Mouse (Mus musculus) gastrocnemius, postnatal 36 days (tissue): Measurements from ENCODE around the gene Il31ra. TPM values are rescaled to one million over a fixed set of nuclear protein-coding genes. Genes with fewer than 3 reads are reported as not detected.

Experiments
- DNase-seq, 2 experiments: peaks; one replicate each; pipeline ENCODE4 v3.0.0; 2022
- intact Hi-C: fragments of 180-260 bp; cut with DNase I; formaldehyde crosslinking; loops from one replicate; pipeline ENCODE4 v1.15.1; 2025
- total RNA-seq, 2 experiments: library from RNA; stranded (reverse); gene quantifications; 2 replicates each; pipeline ENCODE4 v1.2.3; 2021

The Il31ra gene
- total RNA-seq, 2 experiments from 2014 or later: not detected

- intact Hi-C loops: loop anchor here (5.0 kb wide), 1 partner anchor 35 kb away; no protein-coding TSS in a partner anchor
- DNase-seq: no peak
These were observed 121.6 kb downstream of the Il31ra start for GRCm38 (mm10) chr13:112472401-112473023.

DNA sequence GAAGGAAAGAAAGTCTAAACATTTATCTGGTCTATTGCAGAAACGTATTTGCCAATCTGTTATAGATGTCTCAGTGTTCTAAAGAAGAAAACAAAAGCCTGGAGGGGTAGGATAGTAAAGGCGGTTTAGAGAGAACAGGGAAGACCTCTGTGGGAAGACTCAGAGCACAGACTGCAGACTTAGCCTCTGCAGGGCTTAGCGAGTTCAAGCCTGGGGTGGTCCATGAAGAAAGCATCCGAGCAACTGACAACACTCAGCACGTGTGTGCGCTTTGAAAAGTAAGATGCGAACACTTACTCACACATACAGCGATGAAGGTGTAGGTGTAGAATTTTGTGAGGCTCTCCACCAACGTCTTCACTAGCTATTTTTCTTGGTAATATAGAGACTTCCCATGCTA, 123.0 kb downstream of the Il31ra start:
- intact Hi-C loops: loop anchor here (5.0 kb wide), 1 partner anchor 36 kb away; no protein-coding TSS in a partner anchor
- DNase-seq: no peak

Other genes with a start within 250 kb of the Il31ra start
- 100 to 1,000 TPM; 124 to 163 TPM for gene Il6st, start 130.3 kb downstream of the Il31ra start, total RNA-seq
- not detected for gene Ddx4, start 58.1 kb upstream of the Il31ra start, total RNA-seq
- gene Slc38a9, start 66.4 kb upstream of the Il31ra start, total RNA-seq: 1 to 10 TPM; 5.7 to 6.0 TPM
- gene Plpp1, start 206.4 kb upstream of the Il31ra start, total RNA-seq: 10 to 100 TPM; 34.2 to 42.7 TPM